Comparison of ENCODE assay signal across 20 mouse cellular contexts in genomic region chr10:24647996-24648738, GRCm38 (mm10). TPM values are rescaled to one million over a fixed set of nuclear protein-coding genes. Genes with fewer than 3 reads are reported as not detected.
DNase-seq lines count a peak whose midpoint lies in the region; ATAC-seq and TF ChIP-seq lines count a peak whose summit lies in the region.
"Had no signal": no experiment of that assay in that cellular context is flagged by ENCODE, and none has a peak within 500 bp of the region (broad histone marks: within the 10 kb centered on the region; RNA-seq: fewer than 3 reads in every experiment).

No protein-coding gene starts in this region.

- H3K27ac ChIP-seq in embryonic facial prominence, embryonic 14.5 days (replicated peaks; ENCODE audit: low read depth, low read length), result peak overlapping the region; percentile 40; the same call in 1 of the 2 replicates
- H3K27ac ChIP-seq in limb, embryonic 11.5 days (replicated peaks; ENCODE audit: low read depth, low read length), result peak overlapping the region; percentile 52
- H3K27ac ChIP-seq in stomach, embryonic 16.5 days (ENCODE audit: low read length), result peak overlapping the region; percentile 59
- no peak overlapping the region for H3K27ac ChIP-seq in gastrocnemius, adult 2 months
- H3K27ac ChIP-seq: heart, embryonic 15.5 days; hindbrain, embryonic 15.5 days; kidney, postnatal 0 days; liver, embryonic 12.5 days had no signal

- H3K27me3 ChIP-seq in embryonic facial prominence, embryonic 14.5 days (replicated peaks; ENCODE audit: control insufficient read depth, insufficient read depth, low read length), result no peaks in the 10 kb centered on the region
- H3K27me3 ChIP-seq in limb, embryonic 11.5 days (ENCODE audit: control insufficient read depth, insufficient read depth, low read length), result no peaks in the 10 kb centered on the region
- no peaks in the 10 kb centered on the region for H3K27me3 ChIP-seq in stomach, embryonic 16.5 days (ENCODE audit: control insufficient read depth, insufficient read depth, low read length)
- H3K27me3 ChIP-seq: heart, embryonic 15.5 days; hindbrain, embryonic 15.5 days; liver, embryonic 12.5 days had no signal

- no peak for TF ChIP-seq CTCF in gastrocnemius, adult 2 months (IDR thresholded peaks at IDR 0.05)

- no peak overlapping the region for H3K4me3 ChIP-seq in embryonic facial prominence, embryonic 14.5 days (ENCODE audit: low read depth, low read length)
- H3K4me3 ChIP-seq in limb, embryonic 11.5 days (ENCODE audit: low read depth, low read length), result no peak overlapping the region
- H3K4me3 ChIP-seq in stomach, embryonic 16.5 days (replicated peaks; ENCODE audit: low read length), result no peak overlapping the region
- no peak overlapping the region for H3K4me3 ChIP-seq in gastrocnemius, adult 2 months
- H3K4me3 ChIP-seq: heart, embryonic 15.5 days; hindbrain, embryonic 15.5 days; liver, embryonic 12.5 days had no signal

- no peak for ATAC-seq in embryonic facial prominence, embryonic 14.5 days (ENCODE audit: low read depth)
- no peak for ATAC-seq in limb, embryonic 11.5 days (ENCODE audit: insufficient number of reproducible peaks, low FRiP score, low TSS enrichment, low read depth)
- ATAC-seq in stomach, embryonic 16.5 days (ENCODE audit: insufficient read depth, low FRiP score), result no peak
- ATAC-seq: forebrain, embryonic 16.5 days; intestine, postnatal 0 days; liver, embryonic 12.5 days had no signal

- WGBS in embryonic facial prominence, embryonic 14.5 days, result 68% methylated on average over 6 of the region's 6 CpGs
- 84% methylated on average over 6 of the region's 6 CpGs for WGBS in limb, embryonic 11.5 days
- 78% methylated on average over 6 of the region's 6 CpGs for WGBS in stomach, embryonic 16.5 days

- no peaks in the 10 kb centered on the region for H3K36me3 ChIP-seq in embryonic facial prominence, embryonic 14.5 days (ENCODE audit: control insufficient read depth, insufficient read depth, low read length)
- H3K36me3 ChIP-seq in limb, embryonic 11.5 days (ENCODE audit: control insufficient read depth, insufficient read depth, low read length), result no peaks in the 10 kb centered on the region
- no peaks in the 10 kb centered on the region for H3K36me3 ChIP-seq in stomach, embryonic 16.5 days (ENCODE audit: control insufficient read depth, insufficient read depth, low read length)
- H3K36me3 ChIP-seq: G1E; heart, embryonic 15.5 days; hindbrain, embryonic 15.5 days; liver, embryonic 12.5 days had no signal

- no peak overlapping the region for H3K9ac ChIP-seq in embryonic facial prominence, embryonic 14.5 days (ENCODE audit: low read depth, low read length)
- H3K9ac ChIP-seq in limb, embryonic 11.5 days (ENCODE audit: low read length), result no peak overlapping the region
- H3K9ac ChIP-seq in stomach, embryonic 16.5 days (ENCODE audit: low read length), result no peak overlapping the region
- H3K9ac ChIP-seq: heart, embryonic 15.5 days; hindbrain, embryonic 15.5 days; liver, embryonic 12.5 days; lung, embryonic 14.5 days had no signal

- intact Hi-C loops in gastrocnemius, adult 2 months (cut with DNase I), result no loop called here

- no peaks in the 10 kb centered on the region for H3K4me1 ChIP-seq in embryonic facial prominence, embryonic 14.5 days (ENCODE audit: control insufficient read depth, insufficient read depth, low read length)
- H3K4me1 ChIP-seq in limb, embryonic 11.5 days (ENCODE audit: control insufficient read depth, insufficient read depth, low read length), result no peaks in the 10 kb centered on the region
- H3K4me1 ChIP-seq in stomach, embryonic 16.5 days (ENCODE audit: control insufficient read depth, insufficient read depth, low read length), result no peaks in the 10 kb centered on the region
- H3K4me1 ChIP-seq: heart, embryonic 15.5 days; hindbrain, embryonic 15.5 days; liver, embryonic 12.5 days had no signal

- H3K4me2 ChIP-seq in embryonic facial prominence, embryonic 14.5 days (ENCODE audit: low read depth, low read length), result no peak overlapping the region
- no peak overlapping the region for H3K4me2 ChIP-seq in limb, embryonic 11.5 days (ENCODE audit: low read depth, severe bottlenecking)
- H3K4me2 ChIP-seq in stomach, embryonic 16.5 days (ENCODE audit: low read depth, low read length), result no peak overlapping the region
- H3K4me2 ChIP-seq: heart, embryonic 15.5 days; hindbrain, embryonic 15.5 days; liver, embryonic 12.5 days; lung, embryonic 14.5 days had no signal

- DNase-seq in urinary bladder, adult 2 months (ENCODE audit: low spot score), result peak; percentile 25
- DNase-seq in urinary bladder, postnatal 10 days (ENCODE audit: low spot score), result no peak
- DNase-seq in embryonic facial prominence, embryonic 14.5 days (ENCODE audit: low spot score), result peak; percentile 57
- DNase-seq in limb, embryonic 11.5 days (ENCODE audit: low spot score), result no peak
- DNase-seq in cerebellum, adult 11-12 months, result no peak
- no peak for DNase-seq in gastrocnemius, adult 2 months
- DNase-seq: adrenal gland, postnatal 36 days; cerebellum, adult 2 months; heart, adult 18-20 months; heart, postnatal 4 days; lung, embryonic 14.5 days; midbrain, embryonic 14.5 days had no signal

- no peaks in the 10 kb centered on the region for H3K9me3 ChIP-seq in embryonic facial prominence, embryonic 14.5 days (ENCODE audit: control insufficient read depth, low read length)
- H3K9me3 ChIP-seq in limb, embryonic 11.5 days (ENCODE audit: control insufficient read depth, low read length), result no peaks in the 10 kb centered on the region
- no peaks in the 10 kb centered on the region for H3K9me3 ChIP-seq in stomach, embryonic 16.5 days (replicated peaks; ENCODE audit: control insufficient read depth, low read length)
- H3K9me3 ChIP-seq: G1E; heart, embryonic 15.5 days; hindbrain, embryonic 15.5 days; liver, embryonic 12.5 days had no signal

RNA-seq across cellular contexts. Expression of gene Ccn2, which starts 52.9 kb away (rescaled TPM):
- polyA plus RNA-seq in urinary bladder, adult 2 months (2012; rRNA removed), result 51.3 and 115 TPM in 2 replicates
- 14.7 and 16.7 TPM in 2 replicates for polyA plus RNA-seq in embryonic facial prominence, embryonic 14.5 days (2014; fragmentation: Nextera tagmentation; extraction: Ambion mirVana)
- 2.4 and 2.9 TPM in 2 replicates for polyA plus RNA-seq in limb, embryonic 11.5 days (2014; fragmentation: Nextera tagmentation; extraction: Ambion mirVana)
- 16.9 and 17.1 TPM in 2 replicates for polyA plus RNA-seq in stomach, embryonic 16.5 days (2015; fragmentation: Nextera tagmentation; extraction: Ambion mirVana)
- 10 to 100 TPM; 14.6 to 65.9 TPM for total RNA-seq in gastrocnemius, adult 2 months (2021)
- polyA plus RNA-seq: G1E had no signal

Comparison
In these comparisons a context has a peak if more than half of its experiments do, and no peak if none do; other contexts are left out.
1. DNase-seq: peak in urinary bladder, adult 2 months (single experiment) and embryonic facial prominence, embryonic 14.5 days (single experiment); none in urinary bladder, postnatal 10 days (single experiment), limb, embryonic 11.5 days (single experiment), cerebellum, adult 11-12 months (single experiment) and gastrocnemius, adult 2 months (single experiment).